Mouse (Mus musculus): ENCODE measurements at regions not wholly inside any gene's neighbourhood (a gene's known extent, or its start where the extent isn't known, plus 50 kb on each side); places are given as distances from the start of the nearest gene placed in this dataset.

- no peak for DNase-seq
- intact Hi-C loops (cut with DNase I): no loop called here
Observed at GRCm38 (mm10) chr10:109188252-109188651, 177.5 kb upstream of the Syt1 start.

GRCm38 (mm10) chr10:109185243-109185642, 174.5 kb upstream of the Syt1 start:
- intact Hi-C loops (cut with DNase I): no loop called here
- no peak for DNase-seq

- no peak for DNase-seq
- intact Hi-C loops (cut with DNase I): no loop called here
Observed at GRCm38 (mm10) chr10:109180527-109180926, 169.7 kb upstream of the Syt1 start.

DNA sequence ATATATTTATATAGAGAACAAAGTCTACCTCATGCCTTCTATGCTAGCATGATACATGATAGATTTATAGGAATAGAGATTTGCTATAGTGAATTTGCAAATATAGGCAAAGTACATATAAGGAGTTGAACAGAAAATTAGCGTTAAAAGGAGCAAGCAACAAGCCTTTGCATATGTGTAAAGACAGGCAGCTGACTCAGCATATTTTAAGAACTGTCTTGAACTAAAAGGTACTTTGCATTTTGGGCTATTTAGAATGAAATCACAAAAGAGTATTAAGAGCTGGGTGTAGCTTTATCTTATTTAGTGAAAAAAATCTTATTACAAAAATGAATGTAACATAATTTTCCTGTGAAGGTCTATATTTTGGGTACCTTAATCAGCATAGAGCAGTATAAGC, 149.9 kb upstream of the Syt1 start:
- DNase-seq: no peak
- intact Hi-C loops (cut with DNase I): no loop called here

GRCm38 (mm10) chr10:109155768-109156167, 145.0 kb upstream of the Syt1 start:
- no peak for DNase-seq
- intact Hi-C loops (cut with DNase I): no loop called here

- DNase-seq: no peak
- intact Hi-C loops (cut with DNase I): no loop called here
Observed at GRCm38 (mm10) chr10:109140421-109140938, 129.7 kb upstream of the Syt1 start.

GRCm38 (mm10) chr10:109136763-109137732, 126.3 kb upstream of the Syt1 start:
- no peak for DNase-seq
- intact Hi-C loops (cut with DNase I): no loop called here

GRCm38 (mm10) chr10:109134521-109134920, 123.7 kb upstream of the Syt1 start:
- no peak for DNase-seq
- intact Hi-C loops (cut with DNase I): no loop called here

- intact Hi-C loops (cut with DNase I): no loop called here
- no peak for DNase-seq
Observed at GRCm38 (mm10) chr10:109132091-109132573, 121.3 kb upstream of the Syt1 start.

DNA sequence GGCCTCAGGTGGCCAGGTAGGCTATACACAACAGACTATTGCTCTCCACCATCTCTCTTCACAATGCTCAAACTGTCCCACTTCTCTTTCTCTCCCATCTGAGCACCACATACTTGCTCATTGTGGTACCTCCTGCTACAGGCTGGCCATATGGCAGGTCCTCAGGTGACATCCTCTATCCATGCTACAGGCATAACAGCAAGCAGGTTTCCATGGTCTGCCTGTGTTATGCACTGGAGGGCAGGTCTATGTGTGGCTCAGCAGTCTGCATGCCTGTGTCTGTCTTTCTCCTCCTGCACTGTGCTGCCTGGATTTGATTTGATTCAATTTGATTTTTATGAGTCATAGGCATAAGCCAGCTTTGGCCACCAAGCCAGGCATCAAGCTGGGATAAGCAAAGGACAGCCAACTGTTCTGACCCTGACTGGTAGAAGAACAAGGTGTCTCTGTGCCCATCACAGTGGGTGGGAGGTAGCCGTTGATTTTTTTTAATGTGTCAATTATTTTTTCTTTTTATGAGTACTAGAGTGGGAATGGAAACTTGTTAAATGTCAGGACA, 118.8 kb upstream of the Syt1 start:
- DNase-seq: no peak
- intact Hi-C loops (cut with DNase I): no loop called here

GRCm38 (mm10) chr10:109129068-109129467, 118.3 kb upstream of the Syt1 start:
- intact Hi-C loops (cut with DNase I): no loop called here
- no peak for DNase-seq

- DNase-seq: no peak
- intact Hi-C loops (cut with DNase I): no loop called here
Observed at GRCm38 (mm10) chr10:109126699-109127098, 115.9 kb upstream of the Syt1 start.

DNA sequence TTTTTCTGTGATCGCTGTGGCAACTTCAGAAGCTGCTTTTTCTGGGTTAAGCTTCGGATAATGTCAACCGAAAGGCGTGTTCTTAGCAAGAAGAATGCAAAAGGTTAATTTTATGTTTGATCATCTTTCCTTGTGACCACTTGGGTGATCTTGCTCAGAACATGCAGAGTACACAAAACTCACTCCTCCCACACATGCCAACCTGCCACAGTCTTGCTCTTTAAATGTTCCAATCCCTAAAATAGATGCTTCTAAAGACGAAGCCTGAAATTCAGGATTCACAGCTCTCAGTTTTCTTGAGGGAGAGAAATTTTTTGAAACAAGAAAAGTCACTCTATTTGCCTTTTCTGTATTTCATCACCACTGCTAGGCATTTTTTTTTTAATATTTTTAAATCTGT, 106.4 kb upstream of the Syt1 start:
- intact Hi-C loops (cut with DNase I): no loop called here
- DNase-seq: no peak

- DNase-seq: no peak
- intact Hi-C loops (cut with DNase I): no loop called here
Observed at GRCm38 (mm10) chr10:109115013-109115627, 104.3 kb upstream of the Syt1 start.

- intact Hi-C loops (cut with DNase I): no loop called here
- no peak for DNase-seq
Observed at GRCm38 (mm10) chr10:109105781-109106180, 95.0 kb upstream of the Syt1 start.

- DNase-seq: no peak
- intact Hi-C loops (cut with DNase I): no loop called here
Observed at GRCm38 (mm10) chr10:109092219-109092618, 81.4 kb upstream of the Syt1 start.

- intact Hi-C loops (cut with DNase I): no loop called here
- DNase-seq: no peak
Observed at GRCm38 (mm10) chr10:109079773-109080172, 69.0 kb upstream of the Syt1 start.

DNA sequence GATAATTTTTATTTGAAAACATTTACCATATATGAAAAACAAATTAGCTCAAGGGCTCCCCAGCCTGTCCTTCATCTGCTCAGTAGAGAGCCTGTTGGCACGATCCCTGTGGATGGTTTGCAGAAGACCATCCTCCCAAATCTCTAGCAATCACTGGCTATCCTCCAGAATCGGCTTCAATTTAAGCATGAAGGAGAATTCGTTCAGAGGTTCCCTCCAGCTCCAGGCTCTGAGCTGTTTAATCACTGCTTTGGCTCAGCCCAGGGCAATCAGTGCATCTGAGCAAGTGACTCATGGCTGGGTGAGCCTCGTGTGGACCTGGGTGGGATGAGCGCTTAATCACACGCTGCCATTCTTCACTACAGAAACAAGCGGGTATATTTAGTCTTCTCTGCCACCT, 63.4 kb upstream of the Syt1 start:
- intact Hi-C loops (cut with DNase I): no loop called here
- DNase-seq: no peak

Data from heart, postnatal 36 days (tissue).